Mouse (Mus musculus): ENCODE results near the gene Adam10. TPM values are rescaled to one million over a fixed set of nuclear protein-coding genes. Genes with fewer than 3 reads are reported as not detected.

Adam10 gene
- total RNA-seq, 1 experiment from 2014 or later = 43.8 TPM

DNA sequence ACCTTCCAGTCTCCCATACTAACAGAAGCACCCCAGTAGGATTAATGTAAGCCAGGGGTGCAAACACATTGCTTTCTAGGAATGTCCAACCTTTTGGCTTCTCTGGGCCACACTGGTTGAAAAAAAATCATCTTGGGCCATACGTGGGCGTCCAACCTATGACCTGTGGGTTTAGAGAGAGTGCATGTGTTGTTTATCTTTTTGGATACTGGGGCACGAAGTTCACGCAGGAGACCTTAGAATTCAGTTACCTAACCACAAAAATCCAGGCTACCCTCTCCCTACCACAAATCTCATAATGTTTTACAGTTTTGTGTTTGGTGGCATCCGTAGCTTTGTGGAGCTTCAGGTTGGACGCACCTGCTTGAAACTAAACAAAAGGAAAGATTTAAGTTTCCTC, 149.1 kb downstream of the Adam10 start:
- no peak for ATAC-seq (ENCODE audit: extremely low read depth, insufficient number of reproducible peaks, low FRiP score, poor library complexity, severe bottlenecking)

Other genes with a start within 250 kb of the Adam10 start
- 115 and 131 TPM in 2 replicates for gene Rnf111, start 175.3 kb upstream of the Adam10 start, total RNA-seq (2017)
- 155 and 161 TPM in 2 replicates for gene Sltm, start 136.2 kb upstream of the Adam10 start, total RNA-seq (2017)
- gene Gm10642, start 22.7 kb upstream of the Adam10 start, total RNA-seq (2017) = 1.2 and 1.4 TPM in 2 replicates
- 45.1 and 47.7 TPM in 2 replicates for gene Mindy2, start 21.8 kb upstream of the Adam10 start, total RNA-seq (2017)